Mouse (Mus musculus): Measurements from ENCODE around the gene Cacna1a. TPM values are rescaled to one million over a fixed set of nuclear protein-coding genes. Genes with fewer than 3 reads are reported as not detected.

Cacna1a gene
- polyA plus RNA-seq, 1 experiment from 2014 or later = 20.0 TPM

- Histone ChIP-seq H3K27ac (ENCODE audit: low read length) (no peak overlapping the region), H3K36me3 (ENCODE audit: control insufficient read depth, insufficient read depth, low read length) (peaks cover 4% of the 10 kb centered on the region; the same call in 1 of the 2 replicates), H3K4me1 (ENCODE audit: control insufficient read depth, insufficient read depth, low read length) (peaks cover 22% of the 10 kb centered on the region), H3K9ac (ENCODE audit: low read depth, low read length) (peak overlapping the region; percentile 93), H3K9me3 (replicated peaks; ENCODE audit: control insufficient read depth, low read length, poor library complexity, severe bottlenecking) (no peaks in the 10 kb centered on the region), H3K4me3 (ENCODE audit: low read depth, low read length) (peak overlapping the region; percentile 67), H3K27me3 (ENCODE audit: control insufficient read depth, insufficient read depth, low read depth, low read length) (no peaks in the 10 kb centered on the region), H3K4me2 (ENCODE audit: low read length) (peak overlapping the region; percentile 61)
- no peak for ATAC-seq
- 70% methylated on average over 6 of the region's 6 CpGs for WGBS
Measured at GRCm38 (mm10) chr8:84416915-84417314, 28.7 kb downstream of the Cacna1a start.

GRCm38 (mm10) chr8:84417840-84418239 is 29.6 kb downstream of the Cacna1a start:
- Histone ChIP-seq H3K4me2 (ENCODE audit: low read length) (peak overlapping the region; percentile 61), H3K4me3 (ENCODE audit: low read depth, low read length) (no peak overlapping the region), H3K9ac (ENCODE audit: low read depth, low read length) (no peak overlapping the region), H3K27me3 (ENCODE audit: control insufficient read depth, insufficient read depth, low read depth, low read length) (no peaks in the 10 kb centered on the region), H3K4me1 (ENCODE audit: control insufficient read depth, insufficient read depth, low read length) (peaks cover 22% of the 10 kb centered on the region), H3K36me3 (ENCODE audit: control insufficient read depth, insufficient read depth, low read length) (peaks cover 4% of the 10 kb centered on the region; the same call in 1 of the 2 replicates), H3K27ac (ENCODE audit: low read length) (no peak overlapping the region), H3K9me3 (replicated peaks; ENCODE audit: control insufficient read depth, low read length, poor library complexity, severe bottlenecking) (no peaks in the 10 kb centered on the region)
- no peak for ATAC-seq
- WGBS = 47% methylated on average over 5 of the region's 5 CpGs

- Histone ChIP-seq H3K4me3 (ENCODE audit: low read depth, low read length) (no peak overlapping the region), H3K36me3 (ENCODE audit: control insufficient read depth, insufficient read depth, low read length) (peaks cover 3% of the 10 kb centered on the region; the same call in 1 of the 2 replicates), H3K4me1 (ENCODE audit: control insufficient read depth, insufficient read depth, low read length) (no peaks in the 10 kb centered on the region), H3K9me3 (replicated peaks; ENCODE audit: control insufficient read depth, low read length, poor library complexity, severe bottlenecking) (no peaks in the 10 kb centered on the region), H3K27ac (ENCODE audit: low read length) (no peak overlapping the region), H3K9ac (ENCODE audit: low read depth, low read length) (no peak overlapping the region), H3K27me3 (ENCODE audit: control insufficient read depth, insufficient read depth, low read depth, low read length) (no peaks in the 10 kb centered on the region), H3K4me2 (ENCODE audit: low read length) (no peak overlapping the region)
- 84% methylated on average over 3 of the region's 3 CpGs for WGBS
- ATAC-seq = no peak
Measured at GRCm38 (mm10) chr8:84424426-84424825, 36.2 kb downstream of the Cacna1a start.

GRCm38 (mm10) chr8:84426087-84426486 is 37.8 kb downstream of the Cacna1a start:
- whole genome bisulfite sequencing = 81% methylated on average over 7 of the region's 7 CpGs
- no peak for ATAC-seq
- Histone ChIP-seq H3K4me1 (ENCODE audit: control insufficient read depth, insufficient read depth, low read length) (no peaks in the 10 kb centered on the region), H3K4me2 (ENCODE audit: low read length) (no peak overlapping the region), H3K36me3 (ENCODE audit: control insufficient read depth, insufficient read depth, low read length) (no peaks in the 10 kb centered on the region; the same call in 1 of the 2 replicates), H3K9me3 (replicated peaks; ENCODE audit: control insufficient read depth, low read length, poor library complexity, severe bottlenecking) (no peaks in the 10 kb centered on the region), H3K4me3 (ENCODE audit: low read depth, low read length) (no peak overlapping the region), H3K27me3 (ENCODE audit: control insufficient read depth, insufficient read depth, low read depth, low read length) (no peaks in the 10 kb centered on the region), H3K9ac (ENCODE audit: low read depth, low read length) (no peak overlapping the region), H3K27ac (ENCODE audit: low read length) (no peak overlapping the region)

GRCm38 (mm10) chr8:84426582-84426981 is 38.3 kb downstream of the Cacna1a start:
- H3K4me2 ChIP-seq (ENCODE audit: low read length) = no peak overlapping the region
- no peak overlapping the region for H3K4me3 ChIP-seq (ENCODE audit: low read depth, low read length)
- 90% methylated on average over 8 of the region's 8 CpGs for WGBS
- H3K36me3 ChIP-seq (ENCODE audit: control insufficient read depth, insufficient read depth, low read length) = no peaks in the 10 kb centered on the region; the same call in 1 of the 2 replicates
- no peaks in the 10 kb centered on the region for H3K4me1 ChIP-seq (ENCODE audit: control insufficient read depth, insufficient read depth, low read length)
- ATAC-seq = no peak
- H3K27me3 ChIP-seq (ENCODE audit: control insufficient read depth, insufficient read depth, low read depth, low read length) = no peaks in the 10 kb centered on the region
- no peak overlapping the region for H3K9ac ChIP-seq (ENCODE audit: low read depth, low read length)
- no peaks in the 10 kb centered on the region for H3K9me3 ChIP-seq (replicated peaks; ENCODE audit: control insufficient read depth, low read length, poor library complexity, severe bottlenecking)
- H3K27ac ChIP-seq (ENCODE audit: low read length) = no peak overlapping the region

- 85% methylated on average over 5 of the region's 5 CpGs for WGBS
- Histone ChIP-seq H3K27ac (ENCODE audit: low read length) (no peak overlapping the region), H3K27me3 (ENCODE audit: control insufficient read depth, insufficient read depth, low read depth, low read length) (no peaks in the 10 kb centered on the region), H3K4me1 (ENCODE audit: control insufficient read depth, insufficient read depth, low read length) (no peaks in the 10 kb centered on the region), H3K36me3 (ENCODE audit: control insufficient read depth, insufficient read depth, low read length) (no peaks in the 10 kb centered on the region; the same call in 1 of the 2 replicates), H3K9ac (ENCODE audit: low read depth, low read length) (no peak overlapping the region), H3K9me3 (replicated peaks; ENCODE audit: control insufficient read depth, low read length, poor library complexity, severe bottlenecking) (no peaks in the 10 kb centered on the region), H3K4me3 (ENCODE audit: low read depth, low read length) (no peak overlapping the region), H3K4me2 (ENCODE audit: low read length) (no peak overlapping the region)
- ATAC-seq = no peak
Measured at GRCm38 (mm10) chr8:84428034-84428433, 39.8 kb downstream of the Cacna1a start.

- no peak overlapping the region for H3K4me3 ChIP-seq (ENCODE audit: low read depth, low read length)
- H3K27ac ChIP-seq (ENCODE audit: low read length) = no peak overlapping the region
- H3K9ac ChIP-seq (ENCODE audit: low read depth, low read length) = no peak overlapping the region
- no peaks in the 10 kb centered on the region for H3K27me3 ChIP-seq (ENCODE audit: control insufficient read depth, insufficient read depth, low read depth, low read length)
- WGBS = 23% methylated on average over 4 of the region's 4 CpGs
- no peak for ATAC-seq
- no peak overlapping the region for H3K4me2 ChIP-seq (ENCODE audit: low read length)
- H3K36me3 ChIP-seq (ENCODE audit: control insufficient read depth, insufficient read depth, low read length) = no peaks in the 10 kb centered on the region; the same call in 1 of the 2 replicates
- H3K9me3 ChIP-seq (replicated peaks; ENCODE audit: control insufficient read depth, low read length, poor library complexity, severe bottlenecking) = no peaks in the 10 kb centered on the region
- H3K4me1 ChIP-seq (ENCODE audit: control insufficient read depth, insufficient read depth, low read length) = no peaks in the 10 kb centered on the region
Measured at GRCm38 (mm10) chr8:84429014-84429413, 40.8 kb downstream of the Cacna1a start.

GRCm38 (mm10) chr8:84429492-84429891 is 41.3 kb downstream of the Cacna1a start:
- ATAC-seq = no peak
- Histone ChIP-seq H3K4me3 (ENCODE audit: low read depth, low read length) (no peak overlapping the region), H3K9me3 (replicated peaks; ENCODE audit: control insufficient read depth, low read length, poor library complexity, severe bottlenecking) (no peaks in the 10 kb centered on the region), H3K27ac (ENCODE audit: low read length) (no peak overlapping the region), H3K4me2 (ENCODE audit: low read length) (no peak overlapping the region), H3K27me3 (ENCODE audit: control insufficient read depth, insufficient read depth, low read depth, low read length) (no peaks in the 10 kb centered on the region), H3K9ac (ENCODE audit: low read depth, low read length) (no peak overlapping the region), H3K36me3 (ENCODE audit: control insufficient read depth, insufficient read depth, low read length) (no peaks in the 10 kb centered on the region; the same call in 1 of the 2 replicates), H3K4me1 (ENCODE audit: control insufficient read depth, insufficient read depth, low read length) (no peaks in the 10 kb centered on the region)
- WGBS = 30% methylated on average over 5 of the region's 5 CpGs

- no peaks in the 10 kb centered on the region for H3K4me1 ChIP-seq (ENCODE audit: control insufficient read depth, insufficient read depth, low read length)
- H3K4me2 ChIP-seq (ENCODE audit: low read length) = no peak overlapping the region
- H3K27ac ChIP-seq (ENCODE audit: low read length) = no peak overlapping the region
- ATAC-seq = no peak
- H3K4me3 ChIP-seq (ENCODE audit: low read depth, low read length) = no peak overlapping the region
- H3K36me3 ChIP-seq (ENCODE audit: control insufficient read depth, insufficient read depth, low read length) = no peaks in the 10 kb centered on the region
- no peak overlapping the region for H3K9ac ChIP-seq (ENCODE audit: low read depth, low read length)
- no peaks in the 10 kb centered on the region for H3K9me3 ChIP-seq (replicated peaks; ENCODE audit: control insufficient read depth, low read length, poor library complexity, severe bottlenecking)
- 67% methylated on average over 10 of the region's 10 CpGs for WGBS
- H3K27me3 ChIP-seq (ENCODE audit: control insufficient read depth, insufficient read depth, low read depth, low read length) = no peaks in the 10 kb centered on the region
Measured at GRCm38 (mm10) chr8:84435370-84435769, 47.1 kb downstream of the Cacna1a start.
